Mouse (Mus musculus) thymus, adult 2 months (tissue): ENCODE measurements around the gene Spag16.

Source experiments
- CTCF ChIP-seq: fragments of 200-500 bp; IDR thresholded peaks from 2 replicates; pipeline ENCODE4 v1.5.1; 2012; ENCODE audit warnings: mild to moderate bottlenecking, control low read depth, low read length, moderate library complexity, borderline replicate concordance; ENCODE audit not compliant: control insufficient read depth, poor library complexity, insufficient read depth; ENCODE audit errors: extremely low read depth
- POLR2A ChIP-seq: fragments of 200-500 bp; IDR thresholded peaks from 2 replicates; pipeline ENCODE4 v1.6.1; 2012; ENCODE audit warnings: mild to moderate bottlenecking, low read length, control low read depth, moderate library complexity; ENCODE audit not compliant: control insufficient read depth, poor library complexity, insufficient read depth; ENCODE audit errors: extremely low read depth

GRCm38 (mm10) chr1:69828872-69829479, 2.2 kb downstream of the Spag16 start:
- TF ChIP-seq POLR2A (no peak), CTCF (no peak)
